Mouse (Mus musculus): ENCODE data around the gene Zhx3. TPM values are rescaled to one million over a fixed set of nuclear protein-coding genes. Genes with fewer than 3 reads are reported as not detected.
A peak's percentile ranks its signal among the peaks of the same experiment; 100 is the strongest.

The Zhx3 gene
- polyA plus RNA-seq, 1 experiment from 2014 or later, result 7.6 TPM

- no peak for DNase-seq (ENCODE audit: low spot score)
- no peak overlapping the region for H3K4me3 ChIP-seq
- WGBS, result 98% methylated on average over 2 of the region's 2 CpGs
Measured at GRCm38 (mm10) chr2:160780834-160781219, 92.0 kb downstream of the Zhx3 start.

DNA sequence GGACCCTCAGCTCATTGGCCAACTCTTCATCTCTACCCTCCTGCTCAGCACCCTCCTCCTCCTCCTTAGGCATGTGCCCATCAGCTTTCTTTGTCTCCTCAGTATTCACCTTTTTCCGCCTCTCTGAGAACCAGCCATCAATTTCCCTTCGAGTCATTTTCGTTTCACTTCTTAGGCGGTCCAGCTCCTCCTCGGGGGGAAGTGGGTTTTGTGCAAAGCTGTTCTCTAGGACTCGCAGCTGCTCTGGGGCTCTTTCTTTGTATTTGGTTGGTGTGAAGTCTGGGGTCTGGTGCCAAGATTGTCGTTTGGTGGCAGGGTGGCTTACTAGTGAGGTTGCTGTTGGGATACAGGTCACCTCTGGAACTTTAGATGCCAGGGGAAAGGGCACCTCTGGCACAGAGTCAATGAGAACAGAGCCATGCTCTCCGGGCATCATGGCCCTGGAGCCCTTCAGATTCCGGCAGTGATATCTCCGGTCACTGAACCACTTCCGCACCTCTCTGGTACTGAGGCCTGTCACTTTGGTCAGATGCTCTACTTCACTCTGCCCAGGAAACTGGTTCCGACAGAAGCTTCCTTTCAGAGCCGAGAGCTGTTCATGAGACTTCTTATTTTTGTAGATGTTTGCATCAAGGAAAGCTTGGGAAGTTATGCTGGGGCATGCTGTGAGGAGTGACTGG, 92.5 kb downstream of the Zhx3 start:
- no peaks in the 10 kb centered on the region for H3K9me3 ChIP-seq (replicated peaks)
- no peak for DNase-seq (ENCODE audit: low spot score)
- no peaks in the 10 kb centered on the region for H3K27me3 ChIP-seq (ENCODE audit: low read depth, poor library complexity, severe bottlenecking)
- peaks cover 3% of the 10 kb centered on the region; the same call in 1 of the 2 replicates for H3K36me3 ChIP-seq
- H3K4me1 ChIP-seq, result no peaks in the 10 kb centered on the region
- WGBS, result 90% methylated on average over 13 of the region's 13 CpGs
- no peak overlapping the region for H3K4me3 ChIP-seq
- H3K27ac ChIP-seq, result no peak overlapping the region

More at GRCm38 (mm10) chr2:160780834-160781219, 92.0 kb downstream of the Zhx3 start:
- no peaks in the 10 kb centered on the region for H3K4me1 ChIP-seq
- H3K9me3 ChIP-seq (replicated peaks), result no peaks in the 10 kb centered on the region
- H3K27ac ChIP-seq, result no peak overlapping the region
- peaks cover 3% of the 10 kb centered on the region; the same call in 1 of the 2 replicates for H3K36me3 ChIP-seq
- H3K27me3 ChIP-seq (ENCODE audit: low read depth, poor library complexity, severe bottlenecking), result no peaks in the 10 kb centered on the region

- Histone ChIP-seq H3K9me3 (replicated peaks) (no peaks in the 10 kb centered on the region), H3K36me3 (peaks cover 3% of the 10 kb centered on the region; the same call in 1 of the 2 replicates), H3K27me3 (ENCODE audit: low read depth, poor library complexity, severe bottlenecking) (no peaks in the 10 kb centered on the region), H3K4me3 (no peak overlapping the region), H3K27ac (no peak overlapping the region), H3K4me1 (no peaks in the 10 kb centered on the region)
- DNase-seq (ENCODE audit: low spot score), result no peak
- WGBS, result 85% methylated on average over 2 of the region's 2 CpGs
Measured at GRCm38 (mm10) chr2:160778034-160778433, 94.8 kb downstream of the Zhx3 start.

DNA sequence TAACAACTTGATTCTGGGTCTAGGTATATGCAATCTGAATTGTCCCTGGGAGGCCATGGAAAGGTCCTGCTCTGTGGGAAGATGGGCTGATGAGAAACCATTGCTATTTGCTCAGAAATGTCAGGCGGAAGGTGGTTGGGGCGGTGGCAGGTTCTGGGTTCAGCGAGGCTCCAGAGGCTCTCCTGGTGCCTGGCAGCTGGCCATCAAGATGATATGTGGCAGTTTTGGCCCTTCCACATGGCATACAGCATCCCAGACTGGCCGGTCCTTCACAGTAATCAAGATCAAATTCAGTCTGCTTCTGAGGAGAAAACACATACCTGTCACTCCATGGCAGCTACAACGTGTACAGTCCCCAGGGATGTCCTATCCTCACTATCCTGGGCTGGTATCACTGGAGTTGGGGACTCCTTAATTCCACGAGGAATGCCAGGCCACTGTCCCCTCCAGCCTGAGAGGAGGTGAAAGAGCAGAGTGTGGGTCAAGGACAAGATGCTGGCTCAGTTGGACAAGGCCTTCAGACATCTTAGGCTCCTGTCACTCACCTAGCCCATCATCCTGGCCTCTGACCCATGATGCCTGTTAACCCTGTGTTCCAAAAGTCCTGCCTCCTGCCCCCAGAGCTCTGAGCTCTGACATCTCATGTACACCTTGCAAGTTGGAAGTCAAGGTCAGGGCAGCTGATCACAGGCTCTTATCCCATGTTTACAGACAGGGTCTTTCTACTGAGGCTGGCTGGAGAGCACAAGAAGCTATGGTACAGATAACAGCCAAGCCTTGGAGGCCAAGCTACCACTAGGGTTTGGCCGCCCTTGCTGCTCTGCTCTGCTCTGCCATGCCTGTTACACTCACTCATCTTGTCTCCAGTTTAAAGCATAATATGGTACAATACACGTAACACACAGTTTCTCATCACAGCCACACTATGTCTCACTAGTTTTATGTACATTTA, 101.2 kb downstream of the Zhx3 start:
- peaks cover 20% of the 10 kb centered on the region for H3K36me3 ChIP-seq
- 91% methylated on average over 8 of the region's 8 CpGs for WGBS
- no peak overlapping the region for H3K4me3 ChIP-seq
- no peaks in the 10 kb centered on the region for H3K4me1 ChIP-seq
- H3K27me3 ChIP-seq (ENCODE audit: low read depth, poor library complexity, severe bottlenecking), result no peaks in the 10 kb centered on the region
- DNase-seq (ENCODE audit: low spot score), result peak; percentile 27
- no peaks in the 10 kb centered on the region for H3K9me3 ChIP-seq (replicated peaks)
- no peak overlapping the region for H3K27ac ChIP-seq

DNA sequence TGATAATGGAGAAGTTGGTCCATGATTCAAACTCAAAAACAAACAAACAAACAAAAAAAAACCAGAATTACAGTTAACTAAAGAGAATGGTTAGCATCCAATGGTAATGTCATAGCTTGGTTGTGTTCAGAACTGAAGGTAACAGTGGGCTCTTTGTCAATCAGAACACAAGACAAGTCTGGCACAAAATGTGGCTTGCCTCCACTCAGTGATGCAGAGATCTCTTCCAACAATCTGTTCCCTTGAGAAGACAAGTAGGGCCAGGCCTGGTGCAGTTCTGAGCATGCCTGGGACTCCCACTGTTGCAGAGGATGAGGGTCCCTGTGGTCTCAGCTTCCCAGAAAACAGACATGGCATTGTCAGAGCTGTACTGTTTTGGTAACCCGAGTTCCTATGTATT, 101.9 kb downstream of the Zhx3 start:
- Histone ChIP-seq H3K27me3 (ENCODE audit: low read depth, poor library complexity, severe bottlenecking) (no peaks in the 10 kb centered on the region), H3K4me3 (no peak overlapping the region), H3K4me1 (no peaks in the 10 kb centered on the region), H3K36me3 (peaks cover 27% of the 10 kb centered on the region), H3K9me3 (replicated peaks) (no peaks in the 10 kb centered on the region), H3K27ac (no peak overlapping the region)
- 82% methylated on average over 1 of the region's 1 CpGs for WGBS
- no peak for DNase-seq (ENCODE audit: low spot score)

DNA sequence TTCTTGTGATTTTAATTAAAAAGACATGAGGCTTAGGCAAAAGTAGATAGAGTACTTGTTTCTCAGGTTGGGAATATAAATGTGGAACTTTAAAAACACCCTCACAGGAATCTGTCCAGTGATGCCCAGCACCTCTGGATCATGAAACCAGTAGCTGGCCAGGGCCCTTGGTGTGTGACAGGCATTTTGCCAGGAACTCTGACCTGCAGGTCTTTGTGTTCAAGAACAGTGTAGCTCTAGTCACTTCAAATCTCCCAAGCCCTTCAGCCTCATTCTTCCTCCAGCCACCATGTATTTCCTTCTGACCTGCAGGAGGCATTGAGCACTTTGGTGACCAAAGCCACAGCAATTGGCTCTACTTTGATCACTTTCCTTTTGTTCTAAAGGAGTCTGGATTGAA, 102.4 kb downstream of the Zhx3 start:
- Histone ChIP-seq H3K9me3 (replicated peaks) (no peaks in the 10 kb centered on the region), H3K27ac (no peak overlapping the region), H3K4me1 (no peaks in the 10 kb centered on the region), H3K4me3 (no peak overlapping the region), H3K36me3 (peaks cover 31% of the 10 kb centered on the region), H3K27me3 (ENCODE audit: low read depth, poor library complexity, severe bottlenecking) (no peaks in the 10 kb centered on the region)
- DNase-seq (ENCODE audit: low spot score), result peak; percentile 26

DNA sequence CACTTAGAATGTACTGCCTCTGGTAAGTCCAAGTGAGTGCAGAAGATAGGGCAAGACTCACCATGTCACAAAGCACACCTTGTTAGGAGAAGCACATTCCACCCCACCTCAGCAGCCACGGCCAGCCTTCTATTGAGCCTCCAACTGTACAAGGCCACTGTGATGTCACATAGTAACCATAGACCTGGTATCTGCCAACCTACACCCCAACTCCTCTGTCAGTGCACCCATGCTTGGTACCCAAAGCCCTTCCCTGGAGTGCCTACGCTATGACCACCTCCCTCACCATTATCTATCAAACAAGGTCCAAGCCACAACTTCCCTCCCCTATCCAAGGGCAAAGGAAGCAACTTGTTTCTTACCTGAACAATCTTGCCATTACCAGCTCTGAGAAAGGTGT, 103.8 kb downstream of the Zhx3 start:
- H3K27me3 ChIP-seq (ENCODE audit: low read depth, poor library complexity, severe bottlenecking), result no peaks in the 10 kb centered on the region
- no peak for DNase-seq (ENCODE audit: low spot score)
- H3K36me3 ChIP-seq, result peaks cover 45% of the 10 kb centered on the region
- H3K9me3 ChIP-seq (replicated peaks), result no peaks in the 10 kb centered on the region
- no peak overlapping the region for H3K27ac ChIP-seq
- no peaks in the 10 kb centered on the region for H3K4me1 ChIP-seq
- no peak overlapping the region for H3K4me3 ChIP-seq
- 89% methylated on average over 2 of the region's 2 CpGs for WGBS

DNA sequence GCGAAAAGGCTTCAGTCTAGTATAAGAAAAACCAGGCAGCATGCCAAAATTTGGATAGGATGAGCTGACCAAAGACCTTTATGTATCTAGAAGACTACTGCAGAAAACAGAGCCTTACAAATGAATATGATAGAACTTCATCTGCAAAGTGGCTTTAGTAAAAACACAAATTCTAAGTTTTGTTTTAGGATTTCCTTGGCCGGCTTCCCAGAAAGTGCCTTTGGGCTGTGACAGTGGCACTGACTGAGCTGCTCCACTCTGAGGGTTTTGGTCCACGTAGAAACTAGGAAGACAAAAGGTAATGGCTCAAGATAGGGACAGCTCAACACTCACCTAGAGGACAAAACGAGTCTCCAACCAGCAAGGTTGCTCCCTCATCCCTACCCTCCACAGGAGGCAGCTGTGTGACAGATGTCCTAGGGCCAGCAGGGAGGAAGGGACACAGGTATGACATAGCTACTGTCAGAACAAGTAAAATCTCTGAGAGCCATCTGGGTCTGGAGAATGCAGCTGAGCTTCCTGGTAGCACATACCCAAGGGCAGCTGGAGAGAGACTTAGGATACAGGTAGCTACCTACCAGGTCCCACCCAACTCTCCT, 104.6 kb downstream of the Zhx3 start:
- Histone ChIP-seq H3K27me3 (ENCODE audit: low read depth, poor library complexity, severe bottlenecking) (no peaks in the 10 kb centered on the region), H3K36me3 (peaks cover 53% of the 10 kb centered on the region), H3K27ac (no peak overlapping the region), H3K4me1 (no peaks in the 10 kb centered on the region), H3K4me3 (no peak overlapping the region), H3K9me3 (replicated peaks) (no peaks in the 10 kb centered on the region)
- 85% methylated on average over 4 of the region's 4 CpGs for WGBS
- DNase-seq (ENCODE audit: low spot score), result no peak

DNA sequence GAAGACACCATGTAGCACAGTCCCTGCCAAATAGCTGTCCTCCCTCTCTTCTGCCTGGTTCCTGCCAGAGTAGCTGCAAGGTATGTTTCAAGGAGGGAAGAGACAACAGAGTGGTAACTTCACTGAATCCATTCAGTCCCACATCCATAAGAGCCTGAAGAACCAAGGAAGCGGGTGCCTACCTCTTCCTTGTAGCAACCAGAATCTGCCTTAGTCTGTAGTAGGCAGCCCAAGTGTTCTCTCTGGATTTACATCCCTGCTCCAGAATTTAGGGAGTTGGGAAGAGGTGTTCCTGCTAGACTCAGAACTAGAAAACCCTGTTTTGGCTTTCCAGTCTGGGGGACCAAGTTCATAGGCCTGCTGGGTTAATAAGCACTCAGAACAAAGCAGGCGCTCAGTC, 105.6 kb downstream of the Zhx3 start:
- Histone ChIP-seq H3K4me3 (no peak overlapping the region), H3K4me1 (0 out of 2 replicates have a peak, but pooled peaks cover under 1% of the 10 kb centered on the region), H3K27ac (no peak overlapping the region), H3K9me3 (replicated peaks) (no peaks in the 10 kb centered on the region), H3K27me3 (ENCODE audit: low read depth, poor library complexity, severe bottlenecking) (no peaks in the 10 kb centered on the region), H3K36me3 (peaks cover 63% of the 10 kb centered on the region)
- WGBS, result 96% methylated on average over 2 of the region's 2 CpGs
- DNase-seq (ENCODE audit: low spot score), result no peak

DNA sequence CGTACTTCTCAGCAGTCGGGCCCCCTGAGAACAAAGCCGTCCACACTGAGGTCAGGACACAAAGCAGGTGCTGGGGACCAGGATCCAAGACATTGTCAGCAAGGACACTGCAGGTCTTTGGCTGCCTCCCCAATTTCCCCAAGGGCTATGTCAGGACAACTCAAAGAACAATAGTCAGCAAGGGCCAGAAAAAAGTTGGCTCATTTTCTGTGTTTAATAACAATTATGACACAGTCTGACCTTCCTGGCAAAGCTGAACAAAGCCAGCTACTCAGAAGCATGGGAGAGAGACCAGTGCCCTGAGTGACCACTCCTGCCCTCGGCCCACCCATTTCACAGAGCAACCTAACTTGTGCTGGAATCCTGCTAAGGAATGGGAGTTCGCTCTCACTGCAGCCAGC, 106.4 kb downstream of the Zhx3 start:
- H3K4me3 ChIP-seq, result no peak overlapping the region
- H3K4me1 ChIP-seq, result peaks cover 6% of the 10 kb centered on the region; the same call in 1 of the 2 replicates
- no peak for DNase-seq (ENCODE audit: low spot score)
- peaks cover 72% of the 10 kb centered on the region for H3K36me3 ChIP-seq
- H3K9me3 ChIP-seq (replicated peaks), result no peaks in the 10 kb centered on the region
- H3K27ac ChIP-seq, result no peak overlapping the region
- H3K27me3 ChIP-seq (ENCODE audit: low read depth, poor library complexity, severe bottlenecking), result no peaks in the 10 kb centered on the region
- 91% methylated on average over 5 of the region's 5 CpGs for WGBS

GRCm38 (mm10) chr2:160765096-160765495, 107.7 kb downstream of the Zhx3 start:
- Histone ChIP-seq H3K4me3 (no peak overlapping the region), H3K9me3 (replicated peaks) (no peaks in the 10 kb centered on the region)
- DNase-seq (ENCODE audit: low spot score), result no peak

DNA sequence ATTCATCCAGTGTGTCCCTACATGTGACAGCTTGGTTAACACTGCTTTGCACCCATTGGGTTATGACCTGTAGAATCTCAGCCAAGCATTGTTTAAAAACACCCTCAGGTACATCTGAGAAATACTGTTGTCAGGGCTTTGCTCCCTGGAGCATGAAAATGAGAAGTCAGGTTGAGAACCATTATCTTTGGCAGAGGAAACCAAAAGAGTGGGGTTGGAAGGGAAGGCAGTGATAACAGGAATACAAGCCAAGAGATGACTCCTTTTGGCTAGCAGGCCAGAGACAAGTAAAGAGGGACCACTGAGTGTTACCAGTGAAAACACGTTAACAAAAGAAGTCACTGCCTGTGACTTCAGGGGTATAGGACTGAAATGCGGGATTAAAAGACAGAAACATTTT, 108.4 kb downstream of the Zhx3 start:
- peaks cover 6% of the 10 kb centered on the region; the same call in 1 of the 2 replicates for H3K4me1 ChIP-seq
- no peak overlapping the region for H3K4me3 ChIP-seq
- H3K36me3 ChIP-seq, result peaks cover 91% of the 10 kb centered on the region
- DNase-seq (ENCODE audit: low spot score), result no peak
- WGBS, result 95% methylated on average over 2 of the region's 2 CpGs
- no peak overlapping the region for H3K27ac ChIP-seq
- H3K27me3 ChIP-seq (ENCODE audit: low read depth, poor library complexity, severe bottlenecking), result no peaks in the 10 kb centered on the region
- no peaks in the 10 kb centered on the region for H3K9me3 ChIP-seq (replicated peaks)

More at GRCm38 (mm10) chr2:160765096-160765495, 107.7 kb downstream of the Zhx3 start:
- Histone ChIP-seq H3K27me3 (ENCODE audit: low read depth, poor library complexity, severe bottlenecking) (no peaks in the 10 kb centered on the region), H3K36me3 (peaks cover 84% of the 10 kb centered on the region), H3K4me1 (peaks cover 6% of the 10 kb centered on the region; the same call in 1 of the 2 replicates), H3K27ac (no peak overlapping the region)
- 90% methylated on average over 3 of the region's 3 CpGs for WGBS

DNA sequence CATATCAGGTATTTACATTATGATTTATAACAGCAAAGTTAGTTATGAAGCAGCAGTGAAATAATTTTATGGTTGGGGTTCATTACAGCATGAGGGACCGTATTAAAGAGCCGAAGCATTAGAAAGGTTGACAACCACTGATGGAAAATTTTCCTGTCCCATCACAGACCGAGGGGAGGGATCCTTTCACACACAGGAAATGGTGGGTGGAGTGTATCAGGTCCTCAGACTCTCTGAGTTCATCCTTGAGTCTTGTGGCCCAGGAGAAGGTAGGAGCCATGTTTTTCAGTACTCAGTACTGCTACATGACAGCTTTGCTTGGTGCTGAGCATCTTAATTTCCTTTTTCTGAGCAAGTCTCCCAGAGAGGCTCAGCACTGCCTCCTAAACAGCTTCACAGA, 109.0 kb downstream of the Zhx3 start:
- no peak for DNase-seq (ENCODE audit: low spot score)
- H3K9me3 ChIP-seq (replicated peaks), result no peaks in the 10 kb centered on the region
- 95% methylated on average over 3 of the region's 3 CpGs for WGBS
- H3K27me3 ChIP-seq (ENCODE audit: low read depth, poor library complexity, severe bottlenecking), result no peaks in the 10 kb centered on the region
- H3K4me3 ChIP-seq, result no peak overlapping the region
- peaks cover 97% of the 10 kb centered on the region for H3K36me3 ChIP-seq
- H3K4me1 ChIP-seq, result peaks cover 6% of the 10 kb centered on the region; the same call in 1 of the 2 replicates
- no peak overlapping the region for H3K27ac ChIP-seq
